Mouse (Mus musculus): ENCODE measurements around the gene Ddhd1. TPM values are rescaled to one million over a fixed set of nuclear protein-coding genes. Genes with fewer than 3 reads are reported as not detected.

Ddhd1 gene
- polyA plus RNA-seq, 1 experiment from 2014 or later, result 5.7 TPM

- Histone ChIP-seq H3K27me3 (no peaks in the 10 kb centered on the region), H3K4me1 (peaks cover 8% of the 10 kb centered on the region), H3K9me3 (no peaks in the 10 kb centered on the region), H3K4me2 (no peak overlapping the region), H3K27ac (no peak overlapping the region), H3K9ac (no peak overlapping the region), H3K36me3 (no peaks in the 10 kb centered on the region), H3K4me3 (no peak overlapping the region)
- WGBS, result 31% methylated on average over 5 of the region's 5 CpGs
- no peak for ATAC-seq (ENCODE audit: insufficient number of reproducible peaks, low FRiP score, low TSS enrichment, low read depth)
Measured at GRCm38 (mm10) chr14:45661575-45661974, 3.6 kb upstream of the Ddhd1 start.

- no peak for ATAC-seq (ENCODE audit: insufficient number of reproducible peaks, low FRiP score, low TSS enrichment, low read depth)
- no peak overlapping the region for H3K4me2 ChIP-seq
- H3K36me3 ChIP-seq, result no peaks in the 10 kb centered on the region
- H3K4me3 ChIP-seq, result no peak overlapping the region
- H3K9me3 ChIP-seq, result no peaks in the 10 kb centered on the region
- H3K9ac ChIP-seq, result no peak overlapping the region
- H3K27me3 ChIP-seq, result no peaks in the 10 kb centered on the region
- H3K27ac ChIP-seq, result no peak overlapping the region
- 95% methylated on average over 1 of the region's 1 CpGs for WGBS
- H3K4me1 ChIP-seq, result peaks cover 17% of the 10 kb centered on the region
Measured at GRCm38 (mm10) chr14:45660315-45660714, 2.4 kb upstream of the Ddhd1 start.

GRCm38 (mm10) chr14:45656831-45657640 lies 907 bp downstream of the Ddhd1 start:
- no peaks in the 10 kb centered on the region for H3K9me3 ChIP-seq
- H3K4me2 ChIP-seq, result peak overlapping the region; percentile 99
- under 1% methylated on average over 69 of the region's 69 CpGs for WGBS
- peak overlapping the region; percentile 79 for H3K9ac ChIP-seq
- peak overlapping the region; percentile 92 for H3K27ac ChIP-seq
- ATAC-seq (ENCODE audit: insufficient number of reproducible peaks, low FRiP score, low TSS enrichment, low read depth), result peak; percentile 30; the same call in 1 of the 2 replicates
- peaks cover 17% of the 10 kb centered on the region for H3K4me1 ChIP-seq
- H3K4me3 ChIP-seq, result peak overlapping the region; percentile 81
- no peaks in the 10 kb centered on the region for H3K27me3 ChIP-seq
- H3K36me3 ChIP-seq, result no peaks in the 10 kb centered on the region

GRCm38 (mm10) chr14:45654876-45655416 lies 3.0 kb downstream of the Ddhd1 start:
- H3K9me3 ChIP-seq, result no peaks in the 10 kb centered on the region
- no peak overlapping the region for H3K27ac ChIP-seq
- H3K27me3 ChIP-seq, result no peaks in the 10 kb centered on the region
- H3K4me1 ChIP-seq, result peaks cover 17% of the 10 kb centered on the region
- H3K9ac ChIP-seq, result no peak overlapping the region
- no peak for ATAC-seq (ENCODE audit: insufficient number of reproducible peaks, low FRiP score, low TSS enrichment, low read depth)
- H3K4me3 ChIP-seq, result no peak overlapping the region
- WGBS, result 80% methylated on average over 13 of the region's 13 CpGs
- H3K4me2 ChIP-seq, result no peak overlapping the region
- no peaks in the 10 kb centered on the region for H3K36me3 ChIP-seq

GRCm38 (mm10) chr14:45653756-45654155 lies 4.2 kb downstream of the Ddhd1 start:
- Histone ChIP-seq H3K36me3 (no peaks in the 10 kb centered on the region), H3K4me2 (no peak overlapping the region), H3K27ac (no peak overlapping the region), H3K4me1 (peaks cover 21% of the 10 kb centered on the region), H3K4me3 (no peak overlapping the region), H3K9me3 (no peaks in the 10 kb centered on the region), H3K27me3 (no peaks in the 10 kb centered on the region), H3K9ac (no peak overlapping the region)
- no peak for ATAC-seq (ENCODE audit: insufficient number of reproducible peaks, low FRiP score, low TSS enrichment, low read depth)
- WGBS, result 82% methylated on average over 2 of the region's 2 CpGs

- ATAC-seq (ENCODE audit: insufficient number of reproducible peaks, low FRiP score, low TSS enrichment, low read depth), result no peak
- H3K4me2 ChIP-seq, result no peak overlapping the region
- H3K27ac ChIP-seq, result no peak overlapping the region
- H3K9ac ChIP-seq, result no peak overlapping the region
- no peaks in the 10 kb centered on the region for H3K36me3 ChIP-seq
- peaks cover 5% of the 10 kb centered on the region for H3K4me1 ChIP-seq
- H3K27me3 ChIP-seq, result no peaks in the 10 kb centered on the region
- no peak overlapping the region for H3K4me3 ChIP-seq
- WGBS, result 63% methylated on average over 11 of the region's 11 CpGs
- H3K9me3 ChIP-seq, result no peaks in the 10 kb centered on the region
Measured at GRCm38 (mm10) chr14:45648999-45649818, 8.7 kb downstream of the Ddhd1 start.

GRCm38 (mm10) chr14:45648144-45648543 lies 9.8 kb downstream of the Ddhd1 start:
- no peak for ATAC-seq (ENCODE audit: insufficient number of reproducible peaks, low FRiP score, low TSS enrichment, low read depth)
- H3K27ac ChIP-seq, result no peak overlapping the region
- H3K9ac ChIP-seq, result no peak overlapping the region
- peaks cover 5% of the 10 kb centered on the region for H3K4me1 ChIP-seq
- WGBS, result 85% methylated on average over 3 of the region's 3 CpGs
- no peaks in the 10 kb centered on the region for H3K36me3 ChIP-seq
- H3K27me3 ChIP-seq, result no peaks in the 10 kb centered on the region
- no peak overlapping the region for H3K4me2 ChIP-seq
- H3K4me3 ChIP-seq, result no peak overlapping the region
- no peaks in the 10 kb centered on the region for H3K9me3 ChIP-seq

GRCm38 (mm10) chr14:45647632-45648031 lies 10.3 kb downstream of the Ddhd1 start:
- Histone ChIP-seq H3K4me2 (no peak overlapping the region), H3K4me3 (no peak overlapping the region), H3K9ac (no peak overlapping the region), H3K36me3 (no peaks in the 10 kb centered on the region), H3K27ac (no peak overlapping the region), H3K4me1 (peaks cover 5% of the 10 kb centered on the region), H3K9me3 (no peaks in the 10 kb centered on the region), H3K27me3 (no peaks in the 10 kb centered on the region)
- ATAC-seq (ENCODE audit: insufficient number of reproducible peaks, low FRiP score, low TSS enrichment, low read depth), result no peak
- 85% methylated on average over 11 of the region's 11 CpGs for WGBS

- H3K36me3 ChIP-seq, result no peaks in the 10 kb centered on the region
- no peak for ATAC-seq (ENCODE audit: insufficient number of reproducible peaks, low FRiP score, low TSS enrichment, low read depth)
- H3K4me3 ChIP-seq, result no peak overlapping the region
- 82% methylated on average over 7 of the region's 7 CpGs for WGBS
- no peaks in the 10 kb centered on the region for H3K27me3 ChIP-seq
- H3K4me2 ChIP-seq, result no peak overlapping the region
- H3K27ac ChIP-seq, result no peak overlapping the region
- no peaks in the 10 kb centered on the region for H3K9me3 ChIP-seq
- H3K4me1 ChIP-seq, result peaks cover 5% of the 10 kb centered on the region
- H3K9ac ChIP-seq, result no peak overlapping the region
Measured at GRCm38 (mm10) chr14:45647175-45647574, 10.8 kb downstream of the Ddhd1 start.

GRCm38 (mm10) chr14:45644786-45645185 lies 13.2 kb downstream of the Ddhd1 start:
- Histone ChIP-seq H3K27ac (no peak overlapping the region), H3K9ac (no peak overlapping the region), H3K36me3 (no peaks in the 10 kb centered on the region), H3K9me3 (no peaks in the 10 kb centered on the region), H3K4me1 (peaks cover 5% of the 10 kb centered on the region), H3K4me3 (no peak overlapping the region), H3K4me2 (no peak overlapping the region), H3K27me3 (no peaks in the 10 kb centered on the region)
- 64% methylated on average over 1 of the region's 1 CpGs for WGBS
- ATAC-seq (ENCODE audit: insufficient number of reproducible peaks, low FRiP score, low TSS enrichment, low read depth), result no peak

- Histone ChIP-seq H3K36me3 (no peaks in the 10 kb centered on the region), H3K4me2 (no peak overlapping the region), H3K9me3 (no peaks in the 10 kb centered on the region), H3K27me3 (no peaks in the 10 kb centered on the region), H3K4me3 (no peak overlapping the region), H3K27ac (no peak overlapping the region), H3K4me1 (peaks cover 5% of the 10 kb centered on the region), H3K9ac (no peak overlapping the region)
- no peak for ATAC-seq (ENCODE audit: insufficient number of reproducible peaks, low FRiP score, low TSS enrichment, low read depth)
- WGBS, result 59% methylated on average over 7 of the region's 7 CpGs
Measured at GRCm38 (mm10) chr14:45644202-45644601, 13.7 kb downstream of the Ddhd1 start.

GRCm38 (mm10) chr14:45643461-45643860 lies 14.5 kb downstream of the Ddhd1 start:
- Histone ChIP-seq H3K4me1 (no peaks in the 10 kb centered on the region), H3K4me2 (no peak overlapping the region), H3K27me3 (no peaks in the 10 kb centered on the region), H3K9ac (no peak overlapping the region), H3K9me3 (no peaks in the 10 kb centered on the region), H3K4me3 (no peak overlapping the region), H3K36me3 (no peaks in the 10 kb centered on the region), H3K27ac (no peak overlapping the region)
- 57% methylated on average over 3 of the region's 3 CpGs for WGBS
- ATAC-seq (ENCODE audit: insufficient number of reproducible peaks, low FRiP score, low TSS enrichment, low read depth), result no peak

Measured in limb, embryonic 15.5 days (tissue).